Mouse (Mus musculus) cortical plate, adult 2 months (tissue): ENCODE results near the gene Gramd1b.

ENCODE experiments used
- CTCF ChIP-seq: fragments of 200-500 bp; IDR thresholded peaks from 2 replicates; pipeline ENCODE4 v1.5.1; 2011; ENCODE audit warnings: mild to moderate bottlenecking, control low read depth, low read length; ENCODE audit not compliant: insufficient read depth; ENCODE audit errors: extremely low read depth
- POLR2A ChIP-seq: fragments of 200-500 bp; IDR thresholded peaks from 2 replicates; pipeline ENCODE4 v1.6.1; 2011; ENCODE audit warnings: mild to moderate bottlenecking, low read length, control low read depth; ENCODE audit not compliant: insufficient read depth; ENCODE audit errors: extremely low read depth

- TF ChIP-seq CTCF (no peak), POLR2A (no peak)
These were observed 223.9 kb downstream of the Gramd1b start for GRCm38 (mm10) chr9:40307311-40307710.
